Mouse (Mus musculus) forebrain, postnatal 0 days (tissue): ENCODE data around the gene Ddx20. TPM values are rescaled to one million over a fixed set of nuclear protein-coding genes. Genes with fewer than 3 reads are reported as not detected.

Source experiments
- ATAC-seq: fragments of 200-750 bp; cut with Nextera tagmentation; 2 replicates; pipeline ENCODE4 v1.8.0; 2017; ENCODE audit warnings: mild to moderate bottlenecking, moderate library complexity
- DNase-seq: peaks from one replicate; pipeline ENCODE4 v3.0.0-alpha.2; 2015
- H3K27ac ChIP-seq: fragments of 300-500 bp; sonication (generic); 2 replicates; pipeline ENCODE4 v1.5.1; 2014; ENCODE audit warnings: low read depth, mild to moderate bottlenecking, antibody characterized with exemption, low read length, moderate library complexity, mixed read lengths
- H3K27me3 ChIP-seq: fragments of 300-500 bp; sonication (generic); 2 replicates; pipeline ENCODE4 v1.6.1; 2014; ENCODE audit warnings: mild to moderate bottlenecking, low read length, mixed read lengths; ENCODE audit not compliant: insufficient read depth
- H3K36me3 ChIP-seq: fragments of 300-500 bp; sonication (generic); 2 replicates; pipeline ENCODE4 v1.6.1; 2014; ENCODE audit warnings: mild to moderate bottlenecking, moderate library complexity; ENCODE audit not compliant: insufficient read depth
- H3K4me1 ChIP-seq: fragments of 300-500 bp; sonication (generic); 2 replicates; pipeline ENCODE4 v1.6.1; 2014; ENCODE audit warnings: antibody characterized with exemption; ENCODE audit not compliant: insufficient read depth
- H3K4me2 ChIP-seq: fragments of 300-500 bp; sonication (generic); 2 replicates; pipeline ENCODE4 v1.6.1; 2014; ENCODE audit warnings: low read depth, mild to moderate bottlenecking, moderate library complexity
- H3K4me3 ChIP-seq: fragments of 300-500 bp; sonication (generic); 2 replicates; pipeline ENCODE4 v1.5.1; 2014; ENCODE audit warnings: low read depth, low read length, mixed read lengths
- H3K9ac ChIP-seq: fragments of 300-500 bp; sonication (generic); 2 replicates; pipeline ENCODE4 v1.6.1; 2014; ENCODE audit warnings: mild to moderate bottlenecking
- H3K9me3 ChIP-seq: fragments of 300-500 bp; sonication (generic); 2 replicates; pipeline ENCODE4 v1.6.1; 2016; ENCODE audit warnings: low read length
- CTCF ChIP-seq: sonication (generic); IDR thresholded peaks from 2 replicates; pipeline ENCODE4 v1.5.1; 2016; ENCODE audit warnings: antibody characterized with exemption, control low read depth, low read depth
- WGBS: fragments of 180-500 bp; shearing (Covaris S2); extraction: QIAGEN DNeasy Blood & Tissue Kit; methylation state at CpG from one replicate; pipeline ENCODE4 v1.1.7; 2014; 5-methylcytosine and 5-hydroxymethylcytosine counted together
- polyA plus RNA-seq: library from polyadenylated mRNA; unstranded; fragments of >200 nt; fragmentation: Nextera tagmentation; extraction: Ambion mirVana; gene quantifications from 2 replicates; pipeline ENCODE4 v1.2.1, GENCODE M21; 2015
- total RNA-seq: library from RNA; depleted of rRNA; stranded (reverse); fragments of >200 nt; gene quantifications from 2 replicates; pipeline ENCODE4 v1.2.3, GENCODE M21; 2014

The Ddx20 gene
- total and polyA plus RNA-seq, 2 experiments from 2014 or later = 18.1 to 24.2 TPM

GRCm38 (mm10) chr3:105688536-105688935 is 1.2 kb upstream of the Ddx20 start:
- no peak for ATAC-seq
- Histone ChIP-seq H3K4me3 (no peak overlapping the region), H3K27me3 (no peaks in the 10 kb centered on the region), H3K27ac (no peak overlapping the region), H3K4me2 (no peak overlapping the region), H3K4me1 (peaks cover 6% of the 10 kb centered on the region; the same call in 1 of the 2 replicates), H3K9ac (no peak overlapping the region), H3K36me3 (peaks cover 1% of the 10 kb centered on the region; the same call in 1 of the 2 replicates), H3K9me3 (no peaks in the 10 kb centered on the region)
- TF ChIP-seq CTCF = no peak
- 88% methylated on average over 2 of the region's 2 CpGs for WGBS
- DNase-seq = no peak

- no peak for DNase-seq
- ATAC-seq = peak; percentile 59; the same call in 1 of the 2 replicates
- 12% methylated on average over 60 of the region's 60 CpGs for WGBS
These were observed 715 bp downstream of the Ddx20 start for GRCm38 (mm10) chr3:105686394-105687323.

GRCm38 (mm10) chr3:105680346-105680745 is 7.0 kb downstream of the Ddx20 start:
- no peaks in the 10 kb centered on the region for H3K9me3 ChIP-seq
- no peaks in the 10 kb centered on the region for H3K27me3 ChIP-seq
- ATAC-seq (no peak), DNase-seq (no peak)
- no peak overlapping the region for H3K27ac ChIP-seq
- no peak for TF ChIP-seq CTCF
- no peak overlapping the region for H3K4me2 ChIP-seq
- H3K9ac ChIP-seq = no peak overlapping the region
- H3K4me3 ChIP-seq = no peak overlapping the region
- peaks cover 38% of the 10 kb centered on the region for H3K36me3 ChIP-seq
- no peaks in the 10 kb centered on the region for H3K4me1 ChIP-seq
- WGBS = 94% methylated on average over 7 of the region's 7 CpGs

More at GRCm38 (mm10) chr3:105686394-105687323, 715 bp downstream of the Ddx20 start:
- Histone ChIP-seq H3K27me3 (no peaks in the 10 kb centered on the region), H3K9me3 (no peaks in the 10 kb centered on the region), H3K9ac (peak overlapping the region; percentile 80), H3K4me3 (peak overlapping the region; percentile 91), H3K4me1 (peaks cover 6% of the 10 kb centered on the region; the same call in 1 of the 2 replicates), H3K27ac (peak overlapping the region; percentile 71), H3K4me2 (peak overlapping the region; percentile 80), H3K36me3 (peaks cover 8% of the 10 kb centered on the region)
- no peak for TF ChIP-seq CTCF

GRCm38 (mm10) chr3:105675932-105676331 is 11.4 kb downstream of the Ddx20 start:
- Histone ChIP-seq H3K4me1 (no peaks in the 10 kb centered on the region), H3K9me3 (no peaks in the 10 kb centered on the region), H3K27ac (no peak overlapping the region), H3K4me2 (no peak overlapping the region), H3K9ac (no peak overlapping the region), H3K36me3 (peaks cover 26% of the 10 kb centered on the region), H3K27me3 (no peaks in the 10 kb centered on the region), H3K4me3 (no peak overlapping the region)
- TF ChIP-seq CTCF = no peak
- ATAC-seq (no peak), DNase-seq (no peak)
- WGBS = 29% methylated on average over 2 of the region's 2 CpGs

- no peaks in the 10 kb centered on the region for H3K4me1 ChIP-seq
- 18% methylated on average over 7 of the region's 7 CpGs for WGBS
- peak; percentile 92 for TF ChIP-seq CTCF
- no peaks in the 10 kb centered on the region for H3K9me3 ChIP-seq
- no peak overlapping the region for H3K9ac ChIP-seq
- ATAC-seq (peak; percentile 92), DNase-seq (peak; percentile 90)
- no peak overlapping the region for H3K4me2 ChIP-seq
- no peaks in the 10 kb centered on the region for H3K27me3 ChIP-seq
- H3K36me3 ChIP-seq = peaks cover 20% of the 10 kb centered on the region
- H3K4me3 ChIP-seq = no peak overlapping the region
- no peak overlapping the region for H3K27ac ChIP-seq
These were observed 12.7 kb downstream of the Ddx20 start for GRCm38 (mm10) chr3:105674595-105675218.

GRCm38 (mm10) chr3:105670801-105671200 is 16.6 kb downstream of the Ddx20 start:
- WGBS = 89% methylated on average over 1 of the region's 1 CpGs
- no peaks in the 10 kb centered on the region for H3K27me3 ChIP-seq

GRCm38 (mm10) chr3:105669776-105670175 is 17.6 kb downstream of the Ddx20 start:
- no peaks in the 10 kb centered on the region for H3K4me1 ChIP-seq
- H3K36me3 ChIP-seq = peaks cover 12% of the 10 kb centered on the region
- TF ChIP-seq CTCF = no peak
- H3K4me3 ChIP-seq = no peak overlapping the region
- WGBS = 92% methylated on average over 3 of the region's 3 CpGs
- no peaks in the 10 kb centered on the region for H3K9me3 ChIP-seq
- H3K4me2 ChIP-seq = no peak overlapping the region
- DNase-seq (no peak), ATAC-seq (no peak)
- H3K9ac ChIP-seq = no peak overlapping the region
- H3K27me3 ChIP-seq = no peaks in the 10 kb centered on the region
- no peak overlapping the region for H3K27ac ChIP-seq

More at GRCm38 (mm10) chr3:105670801-105671200, 16.6 kb downstream of the Ddx20 start:
- Histone ChIP-seq H3K36me3 (peaks cover 8% of the 10 kb centered on the region), H3K4me3 (no peak overlapping the region), H3K4me1 (no peaks in the 10 kb centered on the region), H3K9ac (no peak overlapping the region), H3K27ac (no peak overlapping the region), H3K4me2 (no peak overlapping the region), H3K9me3 (no peaks in the 10 kb centered on the region)
- no peak for ATAC-seq
- TF ChIP-seq CTCF = no peak
- DNase-seq = no peak
